Mouse (Mus musculus) thymus, adult 2 months (tissue): ENCODE measurements around the gene Gm17409.

ENCODE experiments used
- CTCF ChIP-seq: fragments of 200-500 bp; IDR thresholded peaks from 2 replicates; pipeline ENCODE4 v1.5.1; 2012; ENCODE audit warnings: mild to moderate bottlenecking, control low read depth, low read length, moderate library complexity, borderline replicate concordance; ENCODE audit not compliant: control insufficient read depth, poor library complexity, insufficient read depth; ENCODE audit errors: extremely low read depth
- POLR2A ChIP-seq: fragments of 200-500 bp; IDR thresholded peaks from 2 replicates; pipeline ENCODE4 v1.6.1; 2012; ENCODE audit warnings: mild to moderate bottlenecking, low read length, control low read depth, moderate library complexity; ENCODE audit not compliant: control insufficient read depth, poor library complexity, insufficient read depth; ENCODE audit errors: extremely low read depth

- TF ChIP-seq CTCF = no peak
- no peak for TF ChIP-seq POLR2A
These were observed 36.6 kb upstream of the Gm17409 start for GRCm38 (mm10) chr2:58433317-58433716.
